Mouse (Mus musculus) T-helper 1 cell (primary cell): ENCODE results near the gene Tnfaip2.

Source experiments
- in situ Hi-C: fragments of 300-600 bp; cut with MboI, MseI; formaldehyde crosslinking; loops from one replicate; pipeline ENCODE4 v1.15.1; 2025; ENCODE audit warnings: high pct_unique_total_duplicates

Gene Tnfaip2

GRCm38 (mm10) chr12:111428364-111428763 is 13.9 kb upstream of the Tnfaip2 start:
- in situ Hi-C loops, result no loop called here

GRCm38 (mm10) chr12:111428961-111429911 is 13.0 kb upstream of the Tnfaip2 start:
- in situ Hi-C loops, result no loop called here

GRCm38 (mm10) chr12:111430049-111430867 is 12.0 kb upstream of the Tnfaip2 start:
- in situ Hi-C loops, result no loop called here

- in situ Hi-C loops, result no loop called here
Measured at GRCm38 (mm10) chr12:111430868-111431817, 11.1 kb upstream of the Tnfaip2 start.

- in situ Hi-C loops, result no loop called here
Measured at GRCm38 (mm10) chr12:111432097-111432496, 10.2 kb upstream of the Tnfaip2 start.

GRCm38 (mm10) chr12:111432751-111433331 is 9.4 kb upstream of the Tnfaip2 start:
- in situ Hi-C loops, result no loop called here

GRCm38 (mm10) chr12:111434164-111434744 is 8.0 kb upstream of the Tnfaip2 start:
- in situ Hi-C loops, result no loop called here

GRCm38 (mm10) chr12:111434745-111435327 is 7.4 kb upstream of the Tnfaip2 start:
- in situ Hi-C loops, result no loop called here

- in situ Hi-C loops, result no loop called here
Measured at GRCm38 (mm10) chr12:111436170-111436569, 6.1 kb upstream of the Tnfaip2 start.

GRCm38 (mm10) chr12:111436640-111437039 is 5.6 kb upstream of the Tnfaip2 start:
- in situ Hi-C loops, result no loop called here

GRCm38 (mm10) chr12:111437222-111437900 is 4.9 kb upstream of the Tnfaip2 start:
- in situ Hi-C loops, result no loop called here

GRCm38 (mm10) chr12:111438850-111439249 is 3.4 kb upstream of the Tnfaip2 start:
- in situ Hi-C loops, result no loop called here

- in situ Hi-C loops, result no loop called here
Measured at GRCm38 (mm10) chr12:111440701-111441373, 1.4 kb upstream of the Tnfaip2 start.

GRCm38 (mm10) chr12:111441523-111441922 is 746 bp upstream of the Tnfaip2 start:
- in situ Hi-C loops, result no loop called here

- in situ Hi-C loops, result no loop called here
Measured at GRCm38 (mm10) chr12:111443011-111443870, 972 bp downstream of the Tnfaip2 start.

- in situ Hi-C loops, result no loop called here
Measured at GRCm38 (mm10) chr12:111443921-111444831, 1.9 kb downstream of the Tnfaip2 start.
